Mouse (Mus musculus) bone marrow macrophage, adult 2 months (primary cell): ENCODE results near the gene L3mbtl2.

Experiments used
- CTCF ChIP-seq: IDR thresholded peaks from 2 replicates; pipeline ENCODE4 v1.5.1; 2012; ENCODE audit warnings: low read depth, mild to moderate bottlenecking, low read length, moderate library complexity
- POLR2A ChIP-seq: IDR thresholded peaks from 2 replicates; pipeline ENCODE4 v1.6.1; 2012; ENCODE audit warnings: mild to moderate bottlenecking, low read depth, low read length, borderline replicate concordance

GRCm38 (mm10) chr15:81700161-81700560 is 36.5 kb downstream of the L3mbtl2 start:
- TF ChIP-seq POLR2A = no peak
- no peak for TF ChIP-seq CTCF
